Mouse (Mus musculus) embryonic fibroblast, embryonic 13.5 days (primary cell): ENCODE measurements around the gene Cd79b. TPM values are rescaled to one million over a fixed set of nuclear protein-coding genes. Genes with fewer than 3 reads are reported as not detected.

ENCODE experiments used
- H3K27ac ChIP-seq: 2 replicates; pipeline ENCODE4 v1.5.1; 2012; ENCODE audit warnings: low read length, control low read depth, inconsistent platforms; ENCODE audit not compliant: insufficient read depth
- H3K4me1 ChIP-seq: 2 replicates; pipeline ENCODE4 v1.6.1; 2011; ENCODE audit warnings: low read length; ENCODE audit not compliant: control insufficient read depth, insufficient read depth
- H3K4me3 ChIP-seq: 2 replicates; pipeline ENCODE4 v1.5.1; 2011; ENCODE audit warnings: mild to moderate bottlenecking, control low read depth, low read length; ENCODE audit not compliant: insufficient read depth
- CTCF ChIP-seq: IDR thresholded peaks from 2 replicates; pipeline ENCODE4 v1.5.1; 2011; ENCODE audit warnings: mild to moderate bottlenecking, control low read depth, low read length, moderate library complexity, borderline replicate concordance; ENCODE audit not compliant: insufficient read depth
- POLR2A ChIP-seq: IDR thresholded peaks from 2 replicates; pipeline ENCODE4 v1.6.1; 2011; ENCODE audit warnings: low read depth, mild to moderate bottlenecking, control low read depth, low read length, moderate library complexity
- polyA plus RNA-seq: library from polyadenylated mRNA; stranded (reverse); fragments of >200 nt; gene quantifications from 2 replicates; pipeline ENCODE4 v1.2.4, GENCODE M21; 2011; ENCODE audit warnings: low read depth; ENCODE audit not compliant: missing spikeins, insufficient read length

The Cd79b gene
- polyA plus RNA-seq, 1 experiment, result not detected

DNA sequence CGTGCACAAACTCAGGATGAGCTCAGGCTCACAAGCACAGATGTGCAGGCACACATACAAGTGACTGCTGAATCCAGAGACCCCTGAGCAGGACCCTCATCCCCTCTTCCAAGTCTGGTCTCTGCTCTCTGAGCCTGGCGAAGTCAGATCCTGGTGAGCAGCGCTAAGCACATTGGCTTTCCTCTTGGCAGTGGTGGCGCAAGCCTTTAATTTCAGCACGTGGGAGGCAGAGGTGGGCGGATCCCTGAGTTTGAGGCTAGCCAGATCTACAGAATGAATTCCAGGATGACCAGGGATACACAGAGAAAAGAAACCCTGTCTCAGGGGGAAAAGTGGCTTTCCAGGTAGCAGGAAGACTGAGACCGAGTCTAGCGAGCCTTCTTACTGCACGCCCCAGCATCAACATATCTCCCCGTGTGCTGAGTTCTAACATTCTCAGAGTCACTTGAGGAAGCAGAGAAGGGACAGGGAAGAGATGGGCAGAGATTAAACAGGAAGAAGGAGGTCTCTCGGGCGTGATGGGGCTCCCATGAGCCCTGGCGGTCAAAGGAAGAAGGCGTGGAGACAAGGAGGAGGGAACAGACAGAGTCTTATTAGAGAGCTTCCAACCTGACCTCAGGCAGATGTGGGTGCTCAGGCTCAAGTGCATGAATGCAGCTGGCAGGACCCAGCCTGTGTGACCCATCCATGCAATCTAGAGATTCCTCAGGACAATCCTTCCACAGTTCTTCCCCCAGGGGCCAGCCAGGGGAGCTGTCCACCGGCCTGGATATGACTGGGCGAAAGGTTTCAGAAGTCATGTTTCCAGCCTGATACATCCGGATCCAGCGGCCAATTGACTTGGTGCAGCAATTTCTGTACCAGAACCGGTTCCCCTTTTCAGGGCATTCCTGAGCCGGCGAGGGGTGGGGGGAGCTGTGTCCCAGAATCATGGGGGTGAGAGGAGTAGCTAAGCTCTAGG lies 4.1 kb upstream of the Cd79b start:
- no peak overlapping the region for H3K27ac ChIP-seq
- no peak overlapping the region for H3K4me3 ChIP-seq
- TF ChIP-seq CTCF (no peak), POLR2A (no peak)
- H3K4me1 ChIP-seq, result peaks cover 3% of the 10 kb centered on the region

DNA sequence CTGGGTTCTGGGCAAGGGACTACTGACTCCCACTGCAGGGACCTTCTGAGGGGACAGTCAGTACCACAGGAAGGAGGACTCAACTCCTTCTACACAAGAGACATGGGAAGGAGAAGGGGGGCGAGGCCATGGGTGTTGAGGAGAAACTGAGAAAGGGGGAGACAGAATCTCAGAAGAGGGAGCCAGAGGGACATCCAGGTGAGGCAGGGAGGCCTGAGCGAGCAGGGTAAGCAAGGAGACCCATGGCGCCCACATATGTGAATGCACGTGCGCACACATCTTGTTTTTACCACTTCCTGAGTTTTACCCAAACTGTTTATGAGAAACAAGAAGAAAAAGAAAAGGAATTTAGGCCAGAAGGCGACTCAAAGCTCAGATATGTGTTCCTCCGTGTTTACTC lies 3.2 kb upstream of the Cd79b start:
- H3K4me3 ChIP-seq, result no peak overlapping the region
- H3K4me1 ChIP-seq, result peaks cover 3% of the 10 kb centered on the region
- H3K27ac ChIP-seq, result no peak overlapping the region
- TF ChIP-seq POLR2A (no peak), CTCF (no peak)

DNA sequence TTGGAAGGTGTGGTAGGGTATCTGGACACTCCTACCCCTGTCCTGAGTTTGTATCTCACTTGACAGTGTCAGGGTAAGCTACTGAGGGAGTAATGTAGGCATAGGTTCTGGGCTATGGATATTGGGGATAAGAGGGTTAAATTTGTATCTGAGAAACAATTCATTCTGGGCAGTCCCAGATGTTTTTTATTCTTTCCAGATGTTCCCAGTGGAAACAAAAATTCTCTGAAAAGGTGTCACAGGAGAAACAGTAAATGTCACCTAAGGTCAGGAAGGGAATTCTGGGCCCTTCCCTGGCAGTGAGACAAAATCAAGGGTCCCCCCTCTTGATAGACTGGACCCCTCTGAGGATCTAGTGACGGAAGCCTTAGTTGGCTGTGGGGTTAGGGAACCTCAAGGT lies 1.9 kb upstream of the Cd79b start:
- Histone ChIP-seq H3K4me3 (no peak overlapping the region), H3K4me1 (peaks cover 3% of the 10 kb centered on the region), H3K27ac (no peak overlapping the region)
- no peak for TF ChIP-seq POLR2A
- TF ChIP-seq CTCF, result no peak

DNA sequence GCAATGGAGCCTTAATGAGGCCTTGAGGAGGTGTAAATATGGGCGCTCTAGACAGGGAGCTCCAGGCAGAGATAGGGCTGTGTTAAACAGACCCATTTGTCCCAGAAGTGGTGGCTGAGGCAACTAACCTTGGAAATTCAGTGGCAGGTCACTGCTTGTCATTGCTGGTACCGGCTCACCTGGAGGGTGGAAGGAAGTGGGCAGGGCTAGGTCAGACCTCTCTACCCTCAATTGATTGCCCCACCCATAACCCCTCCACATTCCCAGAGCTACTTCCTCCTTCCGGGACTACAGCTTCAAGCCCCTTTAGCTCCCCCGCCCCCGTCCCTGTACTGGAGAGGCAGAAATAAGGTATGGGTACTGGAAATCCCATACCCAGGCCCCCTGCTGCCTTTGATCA lies 1.0 kb downstream of the Cd79b start:
- Histone ChIP-seq H3K4me3 (no peak overlapping the region), H3K4me1 (peaks cover 3% of the 10 kb centered on the region), H3K27ac (no peak overlapping the region)
- no peak for TF ChIP-seq POLR2A
- TF ChIP-seq CTCF, result no peak

DNA sequence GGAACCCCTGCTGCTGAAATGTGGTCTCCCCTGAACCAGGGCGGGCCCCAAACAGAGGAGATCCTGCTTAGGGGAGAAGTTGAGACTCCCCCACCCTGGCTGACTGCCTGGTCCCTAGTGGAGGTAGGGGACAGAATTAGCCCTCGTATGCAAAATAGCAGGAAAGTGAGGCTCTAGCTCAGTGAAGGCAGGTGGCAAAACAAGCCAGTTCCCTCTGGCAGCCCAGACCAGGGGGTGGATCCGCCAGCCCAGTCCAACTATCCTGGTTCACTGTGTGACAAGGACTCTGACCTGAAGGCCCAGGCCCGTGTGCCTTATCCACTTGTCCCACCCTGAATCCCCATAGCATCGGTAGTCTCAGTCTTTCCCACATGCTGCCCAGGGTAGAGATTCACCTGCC lies 4.4 kb downstream of the Cd79b start:
- no peak for TF ChIP-seq CTCF
- TF ChIP-seq POLR2A, result no peak
- Histone ChIP-seq H3K27ac (no peak overlapping the region), H3K4me3 (no peak overlapping the region), H3K4me1 (no peaks in the 10 kb centered on the region)

DNA sequence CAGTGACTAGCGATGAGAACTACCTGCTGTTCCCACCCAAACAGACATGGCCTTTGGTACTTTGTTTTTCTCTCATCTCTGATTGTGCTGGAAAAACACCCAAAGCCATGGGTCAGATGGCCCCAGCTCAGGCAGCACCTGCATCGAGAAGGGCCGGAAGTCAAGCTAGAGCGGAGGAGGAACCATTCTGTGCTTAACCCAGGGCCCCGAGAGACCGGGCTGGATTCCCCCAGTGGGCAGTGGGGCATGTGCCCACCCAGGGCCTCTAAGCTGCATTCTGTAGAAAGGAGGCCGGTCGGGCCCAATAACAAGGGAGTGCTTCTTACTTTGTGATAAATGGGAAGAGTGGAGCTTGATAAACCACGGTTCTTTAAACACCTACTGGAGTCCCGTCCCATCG lies 6.4 kb downstream of the Cd79b start:
- Histone ChIP-seq H3K4me3 (no peak overlapping the region), H3K27ac (no peak overlapping the region), H3K4me1 (no peaks in the 10 kb centered on the region)
- TF ChIP-seq POLR2A (no peak), CTCF (no peak)

DNA sequence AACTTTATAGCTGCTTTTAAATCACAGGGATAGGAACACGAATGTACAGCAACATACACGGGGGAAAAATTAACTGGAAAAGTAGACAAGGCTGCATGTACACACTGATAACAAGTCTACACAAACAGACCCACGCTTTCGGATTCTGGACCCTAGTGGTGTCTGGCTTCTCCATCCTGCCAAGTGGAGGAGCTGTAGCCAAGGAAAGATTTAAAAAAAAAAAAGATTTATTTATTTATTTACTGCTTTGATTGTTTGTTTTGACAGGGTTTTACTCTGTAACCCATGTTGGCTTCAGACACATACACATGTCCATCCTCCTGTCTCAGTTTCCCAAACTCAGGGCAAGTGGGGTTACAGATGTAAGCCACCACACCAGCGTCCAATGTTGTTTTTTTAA lies 7.1 kb downstream of the Cd79b start:
- TF ChIP-seq POLR2A (no peak), CTCF (no peak)
- no peak overlapping the region for H3K27ac ChIP-seq
- no peaks in the 10 kb centered on the region for H3K4me1 ChIP-seq
- no peak overlapping the region for H3K4me3 ChIP-seq

DNA sequence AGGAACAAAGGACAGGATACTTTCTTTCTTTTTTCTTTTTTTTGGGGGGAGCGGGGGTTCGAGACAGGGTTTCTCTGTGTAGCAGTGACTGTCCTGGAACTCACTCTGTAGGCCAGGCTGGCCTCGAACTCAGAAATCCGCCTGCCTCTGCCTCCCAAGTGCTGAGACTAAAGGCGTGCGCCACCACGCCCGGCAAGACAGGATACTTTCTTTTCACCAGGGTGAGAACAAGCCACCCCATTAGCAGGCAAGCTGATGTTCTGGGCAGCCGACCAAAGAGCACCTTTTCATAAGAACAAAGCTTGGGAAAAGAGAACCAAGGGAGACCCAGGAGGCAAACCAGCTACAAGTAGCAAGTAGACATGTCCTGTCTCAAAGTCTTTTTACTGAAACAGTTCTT lies 7.8 kb downstream of the Cd79b start:
- no peak overlapping the region for H3K4me3 ChIP-seq
- no peaks in the 10 kb centered on the region for H3K4me1 ChIP-seq
- no peak overlapping the region for H3K27ac ChIP-seq
- TF ChIP-seq CTCF (no peak), POLR2A (no peak)

DNA sequence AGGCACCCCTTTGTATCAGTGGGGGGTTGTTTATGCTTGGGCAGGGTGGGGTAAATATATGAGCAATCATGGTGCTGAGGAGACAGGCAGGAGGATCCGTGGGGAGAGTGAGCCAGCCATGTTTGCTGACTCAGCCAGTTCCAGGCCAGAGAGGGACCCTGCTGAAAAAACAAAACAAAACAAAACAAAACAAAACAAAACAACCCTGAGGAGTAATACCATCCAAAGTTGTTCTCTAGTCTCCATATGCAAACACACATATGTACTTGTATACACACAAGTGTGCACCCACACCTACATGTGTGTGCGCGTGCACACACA lies 8.5 kb downstream of the Cd79b start:
- no peak overlapping the region for H3K27ac ChIP-seq
- no peak overlapping the region for H3K4me3 ChIP-seq
- no peaks in the 10 kb centered on the region for H3K4me1 ChIP-seq
- no peak for TF ChIP-seq CTCF
- TF ChIP-seq POLR2A, result no peak

DNA sequence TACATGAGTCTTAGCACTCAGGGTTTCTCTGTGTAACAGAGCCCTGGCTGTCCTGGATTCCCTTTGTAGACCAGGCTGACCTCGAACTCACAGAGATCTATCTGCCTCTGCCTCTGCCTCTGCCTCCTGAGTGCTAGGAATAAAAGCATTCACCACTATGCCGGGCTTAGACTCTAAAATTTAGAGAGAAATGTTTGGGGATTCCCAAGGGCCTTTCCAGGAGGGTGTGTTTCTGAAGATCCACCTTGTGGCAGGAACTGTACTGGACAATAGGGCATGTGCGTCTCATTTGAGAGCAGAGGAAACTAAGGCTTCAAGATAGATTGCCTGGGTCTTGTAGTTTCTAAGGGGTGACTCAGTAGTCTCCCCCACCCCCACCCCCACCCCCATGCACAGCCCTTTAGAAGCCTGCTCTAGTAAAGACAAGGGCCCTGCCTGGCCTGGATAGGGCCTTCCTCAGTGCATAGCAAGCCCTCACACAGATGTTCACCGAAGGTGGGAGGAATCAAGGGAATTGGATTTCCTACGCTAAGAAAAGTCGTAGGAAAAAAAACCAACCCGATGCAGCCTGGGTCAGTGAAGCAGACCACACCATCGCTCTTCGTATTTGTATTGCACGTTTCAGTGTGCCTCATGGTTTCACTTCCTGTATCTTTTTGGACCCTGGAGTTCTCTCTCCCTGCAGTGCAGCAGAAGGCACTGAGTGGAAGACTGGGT lies 9.1 kb downstream of the Cd79b start:
- no peak overlapping the region for H3K27ac ChIP-seq
- TF ChIP-seq CTCF (no peak), POLR2A (no peak)
- H3K4me3 ChIP-seq, result no peak overlapping the region
- no peaks in the 10 kb centered on the region for H3K4me1 ChIP-seq
